Mouse (Mus musculus): ENCODE results near the gene Hnrnpr.

- TF ChIP-seq CTCF (IDR thresholded peaks at IDR 0.05; ENCODE audit: extremely low read depth, insufficient read depth, low read length): no peak
- TF ChIP-seq POLR2A (IDR thresholded peaks at IDR 0.05; ENCODE audit: extremely low read depth, insufficient read depth, low read length): no peak
These were observed 47.2 kb upstream of the Hnrnpr start for GRCm38 (mm10) chr4:136263555-136263954.

Measured in cortical plate, adult 2 months (tissue).